Mouse (Mus musculus): ENCODE data around the gene Itpr2.

Gene Itpr2

DNA sequence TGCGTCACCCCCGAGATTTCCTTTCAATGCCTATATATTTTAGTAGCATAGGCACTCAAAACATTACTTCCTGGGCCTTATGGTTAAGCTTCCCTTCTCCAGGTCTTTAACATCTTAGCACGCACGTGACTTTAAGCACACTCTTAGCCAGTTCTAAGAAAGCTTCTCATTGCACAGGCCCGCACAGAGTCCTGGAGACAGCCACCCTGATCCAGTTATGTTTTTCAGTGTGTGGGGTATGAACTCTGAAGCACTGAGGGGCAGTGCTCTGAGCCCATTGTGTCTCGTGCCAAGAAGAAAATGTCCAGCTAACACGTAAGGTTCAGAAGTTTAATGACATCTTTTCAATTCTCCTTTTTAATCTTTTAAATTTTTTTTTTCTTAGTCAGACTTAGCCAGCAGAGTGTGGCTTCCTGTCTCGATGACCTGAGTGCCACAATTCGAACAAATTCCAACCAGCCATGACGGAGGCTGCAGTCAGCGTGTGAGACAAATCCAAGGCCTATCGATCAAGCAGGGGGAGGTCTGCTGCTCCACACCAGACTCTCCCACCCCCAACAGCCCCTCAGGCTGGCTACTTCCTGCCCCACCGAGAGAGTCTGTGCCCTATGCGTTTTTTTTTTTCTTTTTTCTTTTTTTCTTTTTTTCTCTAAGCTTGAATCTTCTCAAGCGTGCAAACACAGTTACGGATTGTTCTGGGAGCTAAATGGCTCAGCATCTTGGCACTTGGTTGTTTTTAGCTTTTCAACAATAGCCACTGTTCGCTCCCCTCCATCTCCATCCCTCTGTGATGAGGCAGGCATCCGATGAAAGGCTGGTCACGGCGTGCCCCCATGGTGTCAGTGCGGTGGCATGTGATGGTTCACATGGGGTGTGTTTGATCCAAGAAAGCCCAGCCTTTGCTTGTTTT lies 390.9 kb downstream of the Itpr2 start:
- DNase-seq (ENCODE audit: inconsistent ontology term): peak; percentile 94

DNA sequence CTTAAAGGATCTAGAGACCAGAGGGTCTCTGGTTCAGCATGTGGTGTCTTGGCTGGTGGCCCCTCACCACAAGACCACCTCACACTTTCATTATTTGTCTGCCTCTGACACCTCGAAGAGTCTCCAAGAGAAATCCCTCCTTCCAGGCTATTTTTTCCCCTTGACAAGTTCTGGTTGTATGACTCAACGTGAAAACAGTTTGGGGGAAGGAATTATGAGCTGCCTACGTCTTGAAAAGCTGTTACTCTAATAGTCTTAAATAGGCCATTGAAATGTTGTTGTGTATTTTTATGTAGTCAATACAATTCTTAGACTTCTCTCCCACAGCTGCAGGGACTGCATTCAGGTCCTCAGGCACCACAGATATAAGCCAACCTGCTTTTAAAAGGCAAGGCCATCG lies 391.6 kb downstream of the Itpr2 start:
- DNase-seq (ENCODE audit: inconsistent ontology term): peak; percentile 45

DNA sequence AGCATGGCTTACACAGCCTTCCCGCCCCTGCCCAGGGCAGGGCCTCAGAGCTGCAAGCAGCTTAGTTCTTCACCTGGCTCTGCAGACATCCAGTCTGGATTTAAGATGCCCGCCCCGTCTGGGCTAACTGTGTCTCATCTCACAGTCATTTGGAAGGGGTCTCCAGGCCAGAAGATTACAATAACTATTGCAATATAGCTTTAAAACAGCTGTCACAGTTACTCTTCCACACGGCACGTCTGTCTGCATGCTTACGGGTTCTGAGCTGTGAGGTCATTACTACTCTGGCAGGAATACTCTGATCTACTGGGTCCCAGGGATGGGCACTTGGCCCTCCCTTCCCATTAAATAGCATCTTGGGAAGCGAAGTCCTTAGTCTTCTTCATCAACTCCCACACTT lies 393.3 kb downstream of the Itpr2 start:
- no peak for DNase-seq (ENCODE audit: inconsistent ontology term)

DNA sequence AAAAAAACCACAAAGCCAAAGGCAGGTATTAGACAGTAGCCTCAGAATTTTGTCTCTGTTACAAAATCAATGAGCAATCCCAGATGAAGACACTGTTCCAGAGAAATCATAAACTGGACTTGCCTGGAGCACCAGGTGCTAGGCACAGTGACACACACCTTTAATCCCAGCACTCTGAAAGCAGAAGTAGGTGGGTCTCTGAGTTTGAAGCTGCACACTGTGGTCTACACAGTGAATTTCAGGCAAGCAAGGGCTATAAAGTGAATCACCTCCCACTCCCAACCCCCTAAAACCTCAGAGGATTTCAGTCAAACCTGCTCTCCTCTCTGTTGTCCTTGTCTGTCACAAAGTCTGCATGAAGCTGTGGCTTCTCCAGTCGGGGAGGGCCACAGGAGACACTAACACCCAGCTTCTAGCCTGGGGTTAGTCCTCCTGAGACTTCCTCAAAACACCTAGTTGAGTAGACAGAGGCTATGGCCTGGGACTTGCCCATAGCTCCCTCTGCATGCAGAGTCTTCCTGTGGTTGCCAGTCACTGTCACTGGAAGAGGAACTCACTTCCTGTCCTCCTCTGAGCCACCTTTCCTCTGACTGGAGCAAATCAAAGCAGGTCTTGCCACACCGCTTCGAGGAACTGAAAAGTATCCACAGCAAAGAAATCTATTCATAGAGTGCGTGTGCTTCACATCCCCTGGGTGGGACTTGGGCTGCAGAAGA lies 394.7 kb downstream of the Itpr2 start:
- no peak for DNase-seq (ENCODE audit: inconsistent ontology term)

DNA sequence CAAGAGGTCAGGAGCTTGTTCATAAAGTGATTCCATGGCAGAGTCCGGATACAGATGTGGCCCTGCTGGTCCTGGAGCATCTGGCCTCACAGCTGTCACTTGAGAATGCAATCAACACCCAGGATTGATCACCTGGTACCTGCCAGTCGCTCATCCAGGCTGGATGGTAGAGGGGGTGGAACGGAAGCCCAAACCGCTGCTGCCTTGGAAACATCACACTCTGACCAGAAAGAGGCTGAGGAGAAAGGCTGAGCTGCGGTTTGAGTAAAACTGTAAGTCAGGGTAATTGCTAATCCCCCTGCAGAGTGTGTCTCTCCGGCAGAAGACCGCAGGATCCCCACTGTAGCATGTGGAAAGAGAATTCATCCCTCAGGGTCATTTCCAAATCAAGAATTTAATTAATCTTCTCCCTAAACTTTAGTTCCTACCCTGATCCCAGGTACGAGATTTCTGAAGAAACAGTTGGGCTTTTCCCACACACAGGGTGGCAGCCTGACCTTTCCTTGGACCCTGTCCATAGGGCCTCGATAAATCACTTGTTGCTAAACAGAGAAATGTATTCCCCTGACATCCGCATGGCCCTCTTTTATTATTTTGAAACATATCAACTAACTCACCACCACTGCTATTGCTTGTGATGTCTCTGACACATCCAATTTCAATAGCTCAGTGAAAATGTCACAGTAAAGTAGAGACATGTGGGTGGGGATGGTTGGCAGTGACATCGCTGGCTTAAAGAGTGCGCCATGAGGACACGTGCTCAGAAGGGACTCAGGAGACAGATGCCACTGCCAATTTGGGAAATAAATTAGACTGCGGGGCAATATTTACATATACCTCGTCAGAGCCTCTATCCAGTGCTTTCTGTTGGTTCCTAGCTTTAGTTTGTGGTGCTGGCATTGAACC lies 418.7 kb downstream of the Itpr2 start:
- DNase-seq (ENCODE audit: inconsistent ontology term): no peak

DNA sequence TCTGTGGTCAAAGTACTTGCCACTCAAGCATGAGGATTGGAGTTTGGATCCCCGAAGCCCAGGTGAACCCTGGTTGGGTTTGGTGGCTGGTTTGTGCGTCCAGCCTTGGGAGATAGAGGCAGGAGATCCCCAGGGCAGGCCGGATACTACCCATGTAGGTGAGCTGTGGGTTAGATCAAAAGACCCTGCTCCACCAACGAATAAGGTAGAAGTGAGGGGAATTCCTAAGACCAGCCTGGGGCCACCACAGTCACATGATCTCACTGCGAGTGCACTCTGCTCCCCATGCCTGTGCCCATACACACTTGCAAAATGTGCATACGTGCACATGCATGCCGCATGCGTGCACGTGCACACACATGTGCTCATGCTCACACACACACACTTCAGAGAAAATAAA lies 419.5 kb downstream of the Itpr2 start:
- no peak for DNase-seq (ENCODE audit: inconsistent ontology term)

DNA sequence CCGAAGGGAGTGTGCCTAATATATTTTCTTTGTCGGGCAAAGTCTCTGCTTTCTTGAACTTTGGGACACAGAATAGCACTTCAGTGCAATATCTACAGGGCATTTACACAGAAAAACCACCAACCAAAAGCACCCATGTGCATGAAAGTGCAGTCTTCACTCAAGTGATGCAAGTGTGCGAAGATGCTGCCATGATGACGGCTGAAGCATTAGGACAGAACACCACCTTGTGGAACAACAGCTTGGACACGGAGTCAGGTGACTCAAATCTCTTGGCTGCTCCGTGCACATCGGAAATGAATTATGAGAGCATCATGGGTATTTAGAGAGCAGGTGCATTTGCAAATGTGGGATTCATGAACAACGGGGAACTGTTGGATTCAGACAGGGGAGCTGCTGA lies 420.4 kb downstream of the Itpr2 start:
- DNase-seq (ENCODE audit: inconsistent ontology term): no peak

DNA sequence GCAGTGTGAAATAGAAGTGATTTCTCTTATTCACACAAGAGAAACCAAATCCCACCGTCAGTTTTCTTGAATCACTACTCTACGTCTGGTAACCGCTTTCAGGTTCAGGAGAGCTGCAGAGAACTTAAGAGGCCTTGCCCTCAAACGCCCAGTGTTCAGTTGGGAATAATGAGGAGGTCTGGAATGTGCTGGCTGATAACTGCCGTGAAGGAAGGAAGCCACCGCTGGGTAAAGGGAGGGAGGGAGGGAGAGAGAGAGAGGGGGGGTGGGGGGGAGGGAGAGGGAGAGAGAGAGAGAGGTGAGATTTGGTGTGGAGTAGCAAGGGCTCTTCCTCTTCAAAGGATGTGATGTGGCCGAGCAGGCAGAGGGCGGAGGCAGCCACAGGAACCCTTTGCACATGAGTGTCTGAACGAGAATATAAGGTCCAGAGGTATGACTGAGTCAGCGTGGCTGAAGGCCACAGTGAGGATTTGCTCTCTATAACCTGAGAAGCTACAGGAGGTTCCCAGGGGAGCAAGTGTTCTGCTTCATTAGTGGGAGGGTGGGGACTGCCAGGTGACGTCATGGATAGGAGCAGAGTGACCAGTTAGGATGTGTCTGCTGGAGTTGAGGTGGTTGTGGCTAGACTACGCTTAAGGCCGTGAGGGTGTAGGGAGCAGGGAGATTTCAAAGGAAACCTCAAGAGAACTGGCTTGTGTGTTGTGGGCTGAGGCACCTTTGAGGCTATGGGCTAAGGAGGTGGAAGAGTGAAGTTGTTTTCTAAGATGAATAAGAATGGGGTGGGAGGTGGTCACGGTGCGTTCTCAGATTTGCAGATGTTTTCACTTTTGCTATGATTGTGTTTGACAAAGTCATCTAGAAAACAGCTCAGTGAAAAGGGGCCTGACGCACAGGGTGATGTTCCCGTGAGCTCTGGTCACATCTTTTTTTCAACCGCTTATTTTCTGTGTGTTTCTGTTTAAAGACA lies 421.2 kb downstream of the Itpr2 start:
- DNase-seq (ENCODE audit: inconsistent ontology term): no peak

DNA sequence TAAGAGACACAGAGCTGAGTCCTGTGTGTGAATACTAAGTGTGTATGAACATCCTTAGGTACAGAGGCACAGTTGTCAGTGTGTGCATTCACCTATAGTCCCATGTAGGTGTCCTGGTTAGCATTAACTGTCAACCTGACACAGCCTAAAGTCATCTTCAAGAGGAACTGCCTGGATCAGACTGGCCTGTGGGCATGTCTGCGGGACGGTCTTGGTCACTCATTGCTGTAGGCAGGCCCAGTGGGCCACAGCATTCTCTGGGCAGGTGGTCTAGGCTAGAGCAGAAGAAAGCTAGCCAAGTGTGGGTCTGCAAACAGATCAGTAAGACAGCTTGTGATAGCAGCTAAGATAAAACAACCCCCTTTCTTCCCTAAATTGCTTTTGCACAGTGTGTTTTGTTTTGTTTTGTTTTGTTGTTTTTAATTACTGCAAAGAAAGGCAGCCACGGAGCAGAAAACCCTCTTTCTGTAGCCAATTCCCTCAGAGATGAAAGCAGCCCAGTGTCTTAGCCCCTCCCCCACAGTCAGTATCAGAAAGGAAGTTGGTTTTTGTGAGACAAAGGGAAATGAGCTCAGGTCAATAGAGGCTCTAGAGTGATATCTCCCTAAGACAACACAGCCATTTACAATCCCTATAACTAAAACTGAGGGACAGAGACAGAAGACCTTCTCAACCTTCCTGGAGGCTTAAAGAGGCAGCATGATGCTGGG lies 422.1 kb downstream of the Itpr2 start:
- no peak for DNase-seq (ENCODE audit: inconsistent ontology term)

DNA sequence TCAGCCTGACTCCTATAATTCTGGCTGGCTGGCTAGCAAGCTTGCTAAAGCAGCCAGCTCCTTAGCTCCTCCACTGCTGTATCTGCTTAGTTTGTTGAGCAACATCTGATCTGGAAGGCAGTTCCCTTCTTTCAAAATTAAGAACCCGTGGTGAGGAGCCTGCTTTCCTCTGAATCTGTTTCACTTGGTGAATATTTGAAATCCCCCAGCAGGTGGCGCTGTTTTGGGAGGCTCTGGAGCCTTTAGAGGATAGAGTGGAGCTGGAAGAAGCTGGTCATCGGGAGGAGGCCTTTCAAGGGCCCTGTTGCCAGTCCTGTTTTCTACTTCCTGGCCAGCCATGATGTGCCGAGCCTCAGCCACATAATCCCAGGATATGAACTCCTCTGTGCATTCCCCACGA lies 422.8 kb downstream of the Itpr2 start:
- peak; percentile 56 for DNase-seq (ENCODE audit: inconsistent ontology term)

DNA sequence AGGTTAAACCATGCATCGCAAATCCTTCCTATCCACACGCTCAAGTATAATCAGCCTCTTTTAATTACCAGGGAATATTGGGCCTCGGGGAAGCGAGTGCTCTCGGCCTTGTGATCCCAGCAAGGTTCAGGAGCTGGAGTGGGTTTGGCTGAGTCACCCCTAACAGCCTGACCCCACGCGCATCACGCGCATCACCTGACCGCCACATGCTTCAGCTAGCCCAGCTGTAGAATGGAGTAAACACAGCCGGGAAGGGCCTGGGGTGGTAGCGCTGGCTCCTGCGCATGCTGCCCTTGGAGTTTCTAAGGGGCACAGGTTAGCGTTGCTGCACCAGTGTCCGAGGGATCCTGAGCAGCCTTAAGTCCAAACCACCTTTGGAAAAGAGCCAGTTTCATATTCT lies 423.9 kb downstream of the Itpr2 start:
- DNase-seq (ENCODE audit: inconsistent ontology term): no peak

DNA sequence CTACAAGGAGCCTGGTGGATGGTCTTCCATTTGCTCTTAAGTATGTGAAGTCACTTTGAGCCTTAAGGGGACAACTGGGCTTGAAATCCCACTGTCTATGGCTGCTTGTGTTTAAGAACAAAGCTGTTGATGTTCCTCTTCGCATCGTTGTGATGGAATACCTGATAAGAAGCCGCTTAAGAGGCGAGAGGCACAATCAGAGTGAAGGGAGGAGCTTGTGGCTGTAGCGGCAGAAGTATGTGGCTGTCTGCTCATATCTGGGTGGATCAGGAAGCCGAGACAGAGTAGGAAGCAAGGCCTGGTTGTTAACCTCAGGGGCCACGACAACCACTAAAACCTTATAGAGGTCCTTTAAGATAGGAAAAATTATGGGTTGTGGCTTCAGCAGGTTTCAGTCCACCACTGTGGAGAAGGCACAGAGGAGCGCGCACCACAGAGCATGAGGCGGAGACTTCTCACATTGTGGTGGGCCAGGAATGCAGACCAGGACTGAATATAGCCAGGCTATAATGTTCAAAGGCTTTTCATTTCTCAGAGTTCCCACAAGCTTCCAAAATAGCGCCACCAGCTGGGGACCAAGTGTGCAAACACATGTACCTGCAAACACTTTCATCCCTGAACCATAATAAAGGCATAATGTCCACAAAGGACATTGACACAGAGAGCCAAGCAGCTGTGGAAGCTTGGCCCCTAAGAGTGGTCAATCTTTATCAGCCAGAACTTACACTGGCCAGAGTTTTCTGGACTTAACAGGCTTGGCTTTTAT lies 424.7 kb downstream of the Itpr2 start:
- DNase-seq (ENCODE audit: inconsistent ontology term): no peak

DNA sequence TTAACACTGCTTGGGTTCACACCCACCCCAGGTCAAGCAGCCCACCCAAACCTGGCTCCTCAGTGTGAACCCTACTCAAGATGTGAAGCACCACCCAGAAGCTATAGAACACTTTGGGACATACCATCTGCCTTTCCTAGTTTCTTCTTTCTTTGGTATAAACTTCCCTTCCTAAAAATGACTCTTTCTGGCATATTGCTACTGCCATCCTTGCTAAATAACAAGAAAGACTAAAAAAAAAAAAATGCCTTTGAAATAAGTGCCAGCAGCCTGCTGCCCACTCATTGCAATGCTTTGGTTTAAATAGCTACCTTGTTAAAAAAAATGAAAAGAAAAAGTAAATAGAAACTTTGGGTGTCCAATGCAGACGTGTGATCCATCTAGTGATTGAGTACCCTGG lies 429.2 kb downstream of the Itpr2 start:
- no peak for DNase-seq (ENCODE audit: inconsistent ontology term)

DNA sequence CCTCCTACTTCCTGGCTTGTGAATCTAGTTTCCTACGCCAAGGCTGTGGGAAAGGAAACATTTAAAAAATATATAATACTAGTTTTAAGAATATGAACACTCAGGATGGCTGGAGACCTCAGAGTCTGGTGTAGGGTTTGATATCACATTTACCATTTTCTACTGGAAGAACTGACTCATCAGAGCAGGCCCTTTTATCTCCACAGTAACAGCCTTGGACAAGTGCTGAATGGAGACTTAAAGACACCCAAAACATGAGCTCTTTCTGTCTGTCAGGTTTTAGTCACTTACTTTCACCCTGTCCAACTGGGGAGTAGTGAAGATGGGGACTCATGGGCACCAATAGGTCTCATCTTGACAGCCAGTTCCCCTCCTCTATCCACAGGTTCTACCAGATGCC lies 430.1 kb downstream of the Itpr2 start:
- DNase-seq (ENCODE audit: inconsistent ontology term): no peak
